Mouse (Mus musculus) left cerebral cortex, postnatal 25 days (tissue): ENCODE results near the gene Olah. TPM values are rescaled to one million over a fixed set of nuclear protein-coding genes. Genes with fewer than 3 reads are reported as not detected.

Experiments
- total RNA-seq, 2 experiments: library from RNA; stranded (reverse); gene quantifications; 2 replicates each; pipeline ENCODE4 v1.2.3; 2021

Olah gene
- total RNA-seq, 2 experiments from 2014 or later, result 0.18 TPM; not detected in 1

Other genes starting within 250 kb of the Olah start
- 10 to 100 TPM; 90.4 to 95.3 TPM for gene Nmt2, start 113.0 kb downstream of the Olah start, total RNA-seq
- gene Rpp38, start 64.6 kb downstream of the Olah start, total RNA-seq, result 10 to 100 TPM; 10.3 to 11.0 TPM
- gene Acbd7, start 61.0 kb downstream of the Olah start, total RNA-seq, result under 1 TPM in 1 of 2 experiments, not detected in 1; 0.94 TPM
- 1 to 10 TPM; 3.3 to 4.6 TPM for gene Meig1, start 25.4 kb upstream of the Olah start, total RNA-seq
- gene Dclre1c, start 26.9 kb upstream of the Olah start, total RNA-seq, result 10 to 100 TPM; 10.2 to 11.4 TPM
- gene Suv39h2, start 77.8 kb upstream of the Olah start, total RNA-seq, result 1 to 10 TPM; 3.5 to 4.4 TPM
- 1 to 10 TPM; 4.0 to 5.4 TPM for gene Gm45902, start 115.6 kb upstream of the Olah start, total RNA-seq
- gene Hspa14, start 115.6 kb upstream of the Olah start, total RNA-seq, result 10 to 100 TPM; 42.8 to 46.9 TPM
- 1 to 10 TPM in 1 of 2 experiments, under 1 TPM in 1; 0.85 to 1.1 TPM for gene Cdnf, start 115.8 kb upstream of the Olah start, total RNA-seq
- gene Fam107b, start 173.3 kb upstream of the Olah start, total RNA-seq, result 1 to 10 TPM; 8.6 to 9.6 TPM